Mouse (Mus musculus): Measurements from ENCODE around the gene Sdk2. TPM values are rescaled to one million over a fixed set of nuclear protein-coding genes. Genes with fewer than 3 reads are reported as not detected.

The Sdk2 gene
- total RNA-seq (2023) = not detected

GRCm38 (mm10) chr11:114066951-114067762, at the start of gene Sdk2:
TSS of gene Sdk2 (minus strand) at chr11:114067046.

GRCm38 (mm10) chr11:113751484-113752084, 315.3 kb downstream of the Sdk2 start, which contains the start of gene Cdc42ep4:
TSS of gene Cdc42ep4 (minus strand) at chr11:113751881.

All from CD8-positive naive resting alpha-beta T cell, adult 57 days (primary cell).